Mouse (Mus musculus) forelimb bud, embryonic 11.5 days (tissue): ENCODE measurements around the gene Hebp2.
"Not testable (repeated sequence)": the region's sequence is repeated elsewhere in the genome, so short reads cannot be mapped to it uniquely, and the experiment has no call there.

Source experiments
- DNase-seq: peaks from one replicate; pipeline ENCODE4 v3.0.0-alpha.2; 2012; ENCODE audit warnings: low read depth, low spot score

Hebp2 gene

GRCm38 (mm10) chr10:18545813-18546235 lies at the start of gene Hebp2:
Hebp2 (minus strand) TSS chr10:18546076.
- DNase-seq, result peak; percentile 84

DNA sequence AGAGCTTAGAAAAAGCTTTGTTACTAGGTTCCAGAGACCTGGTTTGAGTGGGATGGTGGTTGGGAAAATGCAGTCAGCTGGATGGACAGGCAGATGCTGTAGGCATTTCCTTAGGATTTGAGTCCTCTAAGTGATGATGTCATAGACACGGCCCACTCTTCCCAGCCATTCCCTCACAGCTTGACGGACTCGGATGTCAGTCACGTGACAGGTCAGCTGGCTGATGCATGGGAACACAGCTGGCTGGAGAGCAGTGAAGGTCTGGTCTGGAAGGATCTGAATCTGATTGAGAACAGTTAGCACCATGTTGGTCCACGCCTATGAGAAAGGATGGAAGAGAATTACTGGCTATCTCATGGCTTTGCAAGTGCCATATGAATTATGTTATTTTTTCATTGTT lies 43.6 kb upstream of the Hebp2 start:
- DNase-seq, result no peak

DNA sequence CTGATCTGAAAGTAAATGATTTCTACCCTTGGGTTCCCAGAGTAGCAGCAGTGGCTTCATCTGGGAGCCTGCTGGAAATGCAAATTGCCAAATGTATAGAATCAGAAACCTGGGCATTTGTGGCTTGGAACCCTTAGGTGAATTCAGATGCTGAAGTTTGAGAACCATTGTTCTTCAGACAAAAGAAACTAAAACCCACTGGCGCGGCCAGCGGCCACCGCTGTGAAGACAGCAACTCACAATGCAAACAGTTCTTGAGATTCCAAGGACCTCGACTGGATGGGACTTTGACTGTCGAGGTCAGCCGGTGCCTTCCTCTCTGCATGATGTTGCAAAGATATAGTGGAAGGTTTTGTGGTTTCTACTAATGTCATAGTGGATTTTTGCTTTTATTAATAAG lies 38.3 kb upstream of the Hebp2 start:
- no peak for DNase-seq

GRCm38 (mm10) chr10:18572581-18572980 lies 26.7 kb upstream of the Hebp2 start:
- no peak for DNase-seq

GRCm38 (mm10) chr10:18562940-18563339 lies 17.1 kb upstream of the Hebp2 start:
- peak; percentile 26 for DNase-seq

DNA sequence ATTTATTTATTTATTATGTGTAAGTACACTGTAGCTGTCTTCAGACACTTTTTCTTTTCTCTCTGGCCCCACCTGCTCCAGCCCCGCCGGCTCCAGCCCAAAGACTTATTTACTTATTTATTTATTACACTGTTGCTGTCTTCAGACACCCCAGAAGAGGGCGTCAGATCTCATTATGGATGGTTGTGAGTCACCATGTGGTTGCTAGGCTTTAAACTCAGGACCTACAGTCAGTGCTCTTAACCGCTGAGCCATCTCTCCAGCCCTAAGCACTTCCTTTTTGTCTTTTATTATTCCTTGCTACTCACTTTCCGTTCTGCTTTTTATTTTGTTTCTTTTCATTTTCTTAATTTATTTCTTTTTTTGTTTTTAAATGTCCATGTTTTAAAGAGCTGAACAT lies 15.6 kb upstream of the Hebp2 start:
- no peak for DNase-seq

GRCm38 (mm10) chr10:18559076-18559475 lies 13.2 kb upstream of the Hebp2 start:
- not testable (repeated sequence) for DNase-seq

- DNase-seq, result no peak
Measured at GRCm38 (mm10) chr10:18549321-18550216, 3.7 kb upstream of the Hebp2 start.

DNA sequence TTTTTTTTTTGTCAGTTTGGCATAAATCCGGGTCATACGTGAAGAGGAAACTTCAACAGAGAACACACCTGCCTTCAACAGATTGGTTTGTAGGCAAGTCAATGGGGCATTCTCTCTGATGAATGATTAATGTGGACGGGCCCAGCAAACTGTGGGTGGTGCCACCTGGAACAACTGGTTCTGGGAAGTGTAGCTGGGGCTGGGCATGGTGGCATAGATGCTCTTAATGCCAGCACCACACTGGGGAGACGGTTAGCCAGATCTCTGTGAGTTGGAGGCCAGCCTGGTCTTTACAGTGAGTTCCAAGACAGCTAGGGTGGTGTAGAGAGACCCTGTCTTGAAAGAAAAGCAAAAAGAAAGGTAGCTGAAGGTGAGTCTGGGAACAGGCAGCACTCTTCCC lies 1.5 kb upstream of the Hebp2 start:
- DNase-seq, result no peak

GRCm38 (mm10) chr10:18545309-18545708 lies 567 bp downstream of the Hebp2 start:
- peak; percentile 16 for DNase-seq

GRCm38 (mm10) chr10:18536889-18537288 lies 9.0 kb downstream of the Hebp2 start:
- DNase-seq, result no peak

DNA sequence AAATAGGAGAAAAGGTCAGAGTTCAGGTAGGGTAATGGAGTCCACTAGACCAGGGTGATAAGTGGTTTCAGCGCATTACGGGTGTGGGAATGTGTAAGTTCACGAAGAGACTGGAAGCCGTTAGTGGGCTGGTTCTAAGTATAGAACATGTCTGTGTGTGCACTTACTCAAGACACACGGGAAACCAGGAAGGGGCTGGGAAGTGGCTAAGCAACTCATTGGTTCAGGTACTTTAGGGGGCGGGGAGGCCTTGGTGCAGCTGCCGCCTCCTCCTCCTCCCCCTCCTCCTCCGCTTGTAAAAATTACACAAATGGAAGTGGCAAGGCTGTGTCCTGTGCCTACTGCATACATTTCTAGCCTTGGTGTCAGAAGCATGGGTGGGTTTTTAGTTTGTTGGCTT lies 13.6 kb downstream of the Hebp2 start:
- peak; percentile 13 for DNase-seq

GRCm38 (mm10) chr10:18530161-18530560 lies 15.7 kb downstream of the Hebp2 start:
- no peak for DNase-seq

GRCm38 (mm10) chr10:18529177-18529576 lies 16.7 kb downstream of the Hebp2 start:
- DNase-seq, result no peak

- DNase-seq, result peak; percentile 48
Measured at GRCm38 (mm10) chr10:18528475-18528874, 17.4 kb downstream of the Hebp2 start.

- DNase-seq, result no peak
Measured at GRCm38 (mm10) chr10:18527766-18528165, 18.1 kb downstream of the Hebp2 start.

- no peak for DNase-seq
Measured at GRCm38 (mm10) chr10:18526851-18527675, 18.8 kb downstream of the Hebp2 start.

DNA sequence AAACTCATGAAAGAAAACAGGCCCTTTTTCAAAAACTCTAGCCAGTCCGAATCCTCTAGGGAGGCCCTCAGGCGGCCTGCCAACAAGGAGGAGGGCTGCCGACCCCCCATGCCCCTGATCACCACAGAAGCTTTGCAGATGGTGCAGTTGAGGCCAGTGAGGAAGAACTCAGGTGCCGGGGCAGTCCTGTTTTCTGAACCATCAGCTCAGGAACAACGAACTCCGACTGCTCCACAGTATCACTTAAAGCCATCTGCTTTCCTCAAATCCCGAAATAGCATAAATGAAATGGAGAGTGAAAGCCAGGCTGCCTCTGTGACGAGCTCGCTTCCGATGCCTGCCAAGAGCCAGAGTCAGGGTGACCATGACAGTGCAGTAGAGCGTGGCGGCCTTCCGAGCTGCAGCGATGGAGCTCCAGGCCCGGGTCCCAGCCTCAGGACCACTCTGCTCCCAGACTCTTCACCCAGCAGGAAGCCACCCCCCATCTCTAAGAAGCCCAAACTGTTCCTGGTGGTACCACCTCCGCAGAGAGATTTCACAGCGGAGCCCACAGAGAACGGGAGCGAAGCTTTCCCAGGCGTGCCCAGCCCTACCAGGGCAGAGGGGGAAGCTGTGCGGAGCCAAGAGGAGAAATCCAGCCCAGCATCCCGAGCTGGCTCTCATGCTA lies 19.6 kb downstream of the Hebp2 start:
- DNase-seq, result no peak

DNA sequence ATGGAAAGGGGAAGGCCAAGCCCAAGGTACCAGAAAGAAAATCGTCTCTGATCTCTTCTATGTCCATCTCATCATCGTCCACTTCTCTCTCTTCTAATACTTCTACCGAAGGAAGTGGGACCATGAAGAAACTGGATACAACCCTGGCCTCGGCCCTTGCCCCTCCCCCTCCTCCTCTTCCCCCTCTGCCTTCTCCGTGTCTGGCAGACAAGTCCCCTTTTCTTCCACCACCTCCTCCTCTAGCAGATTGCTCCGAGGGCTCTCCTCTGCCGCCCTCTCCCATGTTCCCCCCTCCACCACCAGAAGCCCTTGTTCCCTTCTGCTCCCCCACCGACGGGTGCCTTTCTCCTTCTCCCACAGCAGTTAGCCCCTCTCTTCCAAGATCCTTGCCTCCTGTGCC lies 20.1 kb downstream of the Hebp2 start:
- DNase-seq, result no peak

DNA sequence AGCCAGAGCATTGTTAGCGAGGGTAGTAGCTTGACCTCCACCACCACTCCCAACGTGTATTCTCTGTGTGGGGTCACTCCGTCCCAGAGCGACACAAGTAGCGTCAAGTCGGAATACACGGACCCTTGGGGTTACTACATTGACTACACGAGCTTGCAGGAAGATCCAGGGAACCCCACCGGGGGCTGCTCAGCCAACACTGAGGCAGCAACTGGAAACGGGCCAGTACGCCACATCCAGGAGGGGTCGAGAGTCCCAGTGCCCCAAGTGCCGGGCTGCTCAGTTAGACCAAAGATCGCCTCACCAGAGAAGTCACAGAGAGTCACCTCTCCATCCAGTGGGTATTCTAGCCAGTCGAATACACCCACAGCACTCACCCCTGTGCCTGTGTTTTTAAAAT lies 20.6 kb downstream of the Hebp2 start:
- DNase-seq, result no peak

GRCm38 (mm10) chr10:18522556-18522955 lies 23.3 kb downstream of the Hebp2 start:
- DNase-seq, result no peak

DNA sequence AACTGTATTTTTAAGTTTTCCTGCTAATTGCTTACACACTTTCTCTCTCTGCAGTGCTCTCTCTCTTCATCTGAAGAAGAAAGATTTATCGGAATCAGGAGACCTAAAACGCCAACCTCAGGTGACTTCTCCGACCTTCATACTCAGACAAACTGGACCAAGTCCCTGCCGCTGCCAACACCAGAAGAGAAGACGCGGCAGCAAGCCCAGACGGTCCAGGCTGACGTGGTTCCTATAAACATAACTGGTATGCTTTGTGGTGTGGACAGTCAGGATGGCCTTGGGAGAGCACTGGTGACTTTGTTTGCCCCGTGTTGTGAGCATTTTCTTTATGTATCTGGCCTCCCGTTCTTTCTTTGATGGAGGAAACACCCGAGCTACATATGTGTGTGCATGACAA lies 34.4 kb downstream of the Hebp2 start:
- DNase-seq, result no peak
